Mouse (Mus musculus) lung, postnatal 14 days (tissue): ENCODE measurements around the gene Flywch2.
"Not testable (repeated sequence)": the region's sequence is repeated elsewhere in the genome, so short reads cannot be mapped to it uniquely, and the experiment has no call there.

Experiments
- DNase-seq: peaks from one replicate; pipeline ENCODE4 v3.0.0; 2021

Gene Flywch2

GRCm38 (mm10) chr17:23790269-23791078, 4.6 kb upstream of the Flywch2 start, which contains the start of gene Srrm2:
Gene Srrm2, plus strand, starts transcription at chr17:23790532.
- peak; percentile 66 for DNase-seq

DNA sequence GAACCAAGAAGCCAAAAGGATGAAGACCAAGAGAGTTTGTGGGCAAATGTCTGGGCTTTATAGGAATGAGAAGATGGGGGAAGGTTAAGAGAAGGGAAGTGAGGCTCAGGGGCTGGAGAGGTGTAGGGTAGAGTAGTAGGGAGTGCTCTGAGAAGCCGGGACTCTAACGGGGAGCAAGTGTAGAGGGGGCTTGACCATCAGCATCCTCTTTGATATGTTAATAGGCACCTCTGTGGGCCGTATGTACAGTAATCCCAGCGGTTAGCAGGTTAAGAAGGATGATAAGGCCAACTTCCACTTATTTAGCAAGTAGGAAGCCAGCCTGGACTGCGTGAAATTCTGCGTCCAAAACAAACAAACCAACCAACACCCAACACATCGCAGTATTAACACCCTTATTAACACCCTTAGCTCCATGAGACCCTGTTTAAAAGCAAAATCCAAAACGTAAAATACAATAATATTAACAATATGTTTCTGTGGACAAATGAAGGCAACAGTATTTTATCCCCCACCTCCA, 3.9 kb upstream of the Flywch2 start:
- DNase-seq = no peak

DNA sequence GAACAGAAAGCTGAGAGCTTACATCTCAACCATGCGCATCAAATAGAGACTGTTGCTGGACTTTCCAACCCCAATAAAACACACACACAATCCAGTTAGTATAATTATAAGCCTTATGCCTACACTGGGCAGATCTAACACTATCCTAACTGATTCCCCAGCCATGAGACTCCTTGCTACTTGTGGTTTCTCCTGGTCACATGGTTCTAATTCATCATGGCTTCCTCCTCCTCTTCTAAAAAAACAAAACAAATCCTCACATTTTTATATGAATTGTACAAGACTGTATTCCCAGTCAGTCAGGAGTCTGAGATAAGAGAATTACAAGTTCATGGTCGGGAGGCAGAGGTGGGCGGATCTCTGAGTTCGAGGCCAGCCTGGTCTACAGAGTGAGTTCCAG, 3.1 kb upstream of the Flywch2 start:
- no peak for DNase-seq

DNA sequence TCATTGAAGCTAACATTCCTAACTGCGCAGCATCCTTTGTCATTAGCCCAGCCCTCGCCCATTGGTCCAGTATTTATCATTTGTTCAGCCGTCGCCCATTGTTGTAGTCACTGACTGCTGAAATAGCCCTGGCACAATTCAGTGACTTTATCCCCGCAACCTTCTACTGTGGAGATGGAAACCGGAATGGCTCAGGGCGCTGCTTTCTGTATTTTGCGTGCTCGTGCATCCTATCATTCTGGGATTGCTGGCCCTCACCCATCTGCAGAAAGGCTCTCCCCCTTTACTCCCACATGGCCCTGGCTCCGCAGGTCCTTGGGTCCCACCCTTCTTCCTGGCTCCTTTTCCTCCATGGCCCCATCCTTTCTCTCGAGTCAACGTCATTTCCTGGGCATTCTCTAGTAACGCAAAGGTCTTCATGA, 640 bp upstream of the Flywch2 start:
- no peak for DNase-seq

DNA sequence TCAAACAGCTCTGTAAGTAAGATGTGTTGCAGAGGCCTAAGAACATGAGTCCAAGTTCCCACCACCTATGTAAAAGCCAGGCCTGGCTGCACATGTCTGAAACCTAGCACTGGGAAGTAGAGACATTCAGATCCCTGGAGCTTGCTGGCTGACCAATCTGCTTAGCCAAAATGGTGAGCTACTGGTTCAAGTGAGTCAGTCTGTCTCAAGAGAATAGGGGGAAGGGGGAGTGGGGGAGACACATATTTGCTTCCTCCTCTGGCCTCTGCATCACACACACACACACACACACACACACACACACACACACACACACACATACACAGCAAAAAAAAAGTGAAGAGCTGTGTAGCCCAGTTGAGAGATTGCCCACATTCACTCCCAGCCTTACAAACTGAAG, 2.5 kb downstream of the Flywch2 start:
- DNase-seq = no peak

DNA sequence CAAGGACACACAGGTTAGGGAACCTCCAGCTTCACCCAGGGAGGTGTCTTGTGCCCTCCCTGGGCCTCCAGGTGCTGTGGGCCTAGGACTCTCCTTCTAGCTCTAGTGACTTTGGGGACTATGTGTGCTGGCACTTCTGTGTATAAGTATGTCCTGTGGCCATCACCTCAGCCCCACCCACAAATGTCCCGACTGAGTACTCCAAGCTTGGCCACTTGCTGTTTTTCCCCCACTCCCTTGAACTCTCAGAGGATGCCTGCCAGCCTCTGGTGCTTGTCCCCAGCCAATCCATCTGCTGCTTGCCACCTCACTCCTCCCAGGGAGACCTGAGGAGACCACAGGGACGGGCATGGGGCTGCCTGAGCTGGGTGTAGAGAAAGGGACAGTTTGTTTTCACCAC, 7.4 kb downstream of the Flywch2 start:
- no peak for DNase-seq

- DNase-seq = no peak
Measured at GRCm38 (mm10) chr17:23777141-23777540, 8.7 kb downstream of the Flywch2 start.

GRCm38 (mm10) chr17:23776216-23776615, 9.7 kb downstream of the Flywch2 start:
- DNase-seq = no peak

GRCm38 (mm10) chr17:23774090-23774489, 11.8 kb downstream of the Flywch2 start:
- peak; percentile 90 for DNase-seq

GRCm38 (mm10) chr17:23773676-23774075, 12.2 kb downstream of the Flywch2 start:
- DNase-seq = no peak

- not testable (repeated sequence) for DNase-seq
Measured at GRCm38 (mm10) chr17:23772219-23772556, 13.7 kb downstream of the Flywch2 start.

DNA sequence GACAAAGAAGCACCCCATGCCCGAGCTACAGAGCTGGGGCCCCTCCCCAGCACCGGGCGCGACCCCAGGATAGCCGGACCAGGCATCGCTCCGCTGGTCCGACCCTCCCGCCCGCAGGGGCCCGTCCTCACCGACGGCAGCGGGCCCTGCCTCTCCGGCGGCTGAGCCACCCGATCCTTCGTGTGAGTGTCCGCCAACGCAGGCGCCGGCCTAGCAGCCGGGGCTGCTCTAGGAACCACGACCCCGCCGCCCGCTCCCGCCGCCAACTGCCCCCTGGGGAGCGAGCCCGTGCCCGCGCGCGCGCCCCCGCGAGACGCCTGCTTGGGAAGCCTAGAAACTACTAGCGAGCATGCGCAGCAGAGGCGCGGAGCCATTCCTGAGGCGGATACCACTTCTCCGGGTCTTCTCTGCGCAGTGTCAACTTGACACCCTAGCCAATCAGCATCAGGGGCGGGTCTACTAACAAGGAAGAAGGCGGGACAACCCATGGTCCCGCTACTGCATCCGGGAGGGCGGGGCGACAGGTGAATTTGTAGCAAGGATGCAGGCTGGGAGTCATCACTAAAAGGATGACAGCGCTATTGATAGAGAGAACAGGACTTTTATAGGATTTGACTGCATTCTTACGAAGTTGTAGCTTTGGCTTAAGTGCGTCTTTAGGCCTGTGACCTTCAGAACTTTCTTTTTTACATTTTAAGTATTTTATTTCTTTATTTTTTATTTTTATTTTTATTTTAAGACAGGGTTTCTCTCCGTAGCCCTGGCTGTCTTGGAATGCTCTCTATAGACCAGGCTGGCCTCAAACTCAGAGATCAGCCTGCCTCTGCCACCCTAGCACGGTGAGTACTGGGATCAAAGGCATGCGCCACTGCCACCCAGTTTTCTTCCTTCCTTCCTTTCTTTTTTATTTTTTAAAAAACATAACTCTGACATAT, 14.3 kb downstream of the Flywch2 start, which contains the start of gene Flywch1:
Gene Flywch1 (minus strand): TSS at position 319 of the 935 bp plus-strand sequence.
- peak; percentile 97 for DNase-seq

DNA sequence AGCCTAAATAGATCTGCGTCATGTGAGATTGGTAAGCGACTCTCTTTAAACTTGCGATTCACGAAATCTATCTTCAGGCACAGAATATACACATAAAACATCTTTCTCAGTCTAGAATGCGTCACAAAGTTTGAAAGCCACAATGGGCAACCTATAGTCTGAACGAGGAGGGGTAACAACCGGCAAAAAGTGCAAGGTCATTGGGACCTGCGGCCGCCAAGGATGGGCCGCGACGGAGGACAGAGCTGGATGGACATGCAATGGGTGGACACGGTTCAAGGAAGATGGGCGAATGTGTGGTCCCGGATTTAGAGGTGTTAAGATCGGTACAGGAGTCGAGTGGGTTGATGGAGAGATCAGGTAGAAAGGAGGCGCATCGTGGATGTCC, 15.0 kb downstream of the Flywch2 start:
- no peak for DNase-seq

DNA sequence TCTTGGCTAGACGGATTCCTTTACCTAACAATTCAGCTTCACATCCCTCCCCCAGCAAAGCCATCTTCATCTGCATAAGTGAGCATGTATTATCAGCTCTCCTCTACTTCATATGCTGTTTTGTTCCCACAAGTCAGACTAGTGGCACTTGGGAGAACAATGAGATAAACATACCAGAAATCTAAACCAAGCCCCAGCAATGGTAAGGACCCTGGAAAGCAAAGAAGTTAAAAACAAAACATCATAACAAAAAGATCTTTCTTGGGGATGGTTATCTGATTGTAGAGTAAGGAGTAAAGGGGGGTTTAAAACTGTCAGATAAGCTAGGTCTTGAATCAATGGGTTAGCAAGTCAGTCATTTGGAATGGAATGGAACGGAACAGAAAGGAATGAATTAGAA, 15.4 kb downstream of the Flywch2 start:
- DNase-seq = no peak

GRCm38 (mm10) chr17:23762976-23763375, 22.9 kb downstream of the Flywch2 start:
- DNase-seq = no peak

- DNase-seq = no peak
Measured at GRCm38 (mm10) chr17:23761155-23761554, 24.7 kb downstream of the Flywch2 start.

DNA sequence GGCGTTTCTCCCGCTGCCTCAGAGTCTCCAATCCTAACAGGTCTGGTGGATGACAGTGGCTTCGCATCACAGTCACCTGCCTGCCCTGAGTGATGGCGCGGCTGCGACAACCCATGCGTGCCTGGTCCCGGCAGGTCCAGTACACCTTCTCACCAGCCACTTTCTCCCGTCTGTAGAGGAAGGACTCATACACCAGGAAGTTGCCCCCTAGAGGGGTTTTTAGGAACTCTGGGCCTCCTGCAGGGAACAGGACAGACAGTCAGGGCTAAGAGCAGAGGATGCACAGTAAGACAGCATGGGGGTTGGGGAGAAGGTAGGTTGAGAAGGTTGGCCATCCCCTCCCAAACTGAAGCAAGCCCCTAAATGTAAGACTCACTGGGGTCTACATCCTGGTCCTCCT, 25.6 kb downstream of the Flywch2 start:
- no peak for DNase-seq

GRCm38 (mm10) chr17:23758801-23759200, 27.1 kb downstream of the Flywch2 start:
- DNase-seq = no peak

DNA sequence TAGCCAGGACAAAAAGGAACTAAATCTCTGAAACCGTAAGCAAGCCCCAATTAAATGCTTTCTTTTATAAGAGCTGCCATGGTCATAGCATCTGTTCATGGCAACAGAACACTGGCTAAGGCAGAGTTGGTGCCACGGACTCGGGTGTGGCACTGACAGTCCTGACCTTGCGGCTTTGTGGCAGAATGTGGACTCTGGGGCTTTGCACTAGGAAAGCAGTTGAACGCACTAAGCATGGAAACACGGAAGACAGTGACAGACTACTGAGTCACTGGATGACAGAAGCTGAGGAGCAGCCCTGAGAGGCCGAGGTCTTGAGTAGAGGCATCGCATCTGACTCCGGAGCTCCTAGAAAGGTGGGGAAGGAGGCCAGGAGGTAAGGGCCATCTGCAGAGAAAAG, 28.3 kb downstream of the Flywch2 start:
- DNase-seq = no peak

DNA sequence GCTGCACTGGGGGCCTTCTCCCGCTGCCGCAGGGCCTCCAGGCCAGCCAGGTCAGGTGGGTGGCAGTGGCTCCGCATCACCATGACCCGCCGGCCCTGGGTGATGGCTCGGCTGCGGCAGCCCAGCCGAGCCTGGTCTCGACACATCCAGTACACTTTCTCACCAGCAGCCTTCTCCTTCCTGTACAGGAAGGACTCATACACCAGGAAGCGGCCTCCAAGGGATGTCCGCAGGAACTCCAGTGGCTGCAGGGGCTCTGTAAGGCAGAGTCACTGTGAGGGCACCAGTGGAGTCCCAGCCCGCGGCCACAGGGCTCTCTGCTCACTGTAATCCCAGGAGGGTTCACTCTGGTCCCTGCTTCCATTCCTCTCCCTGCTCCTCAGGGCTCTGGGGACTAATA, 30.2 kb downstream of the Flywch2 start:
- no peak for DNase-seq

DNA sequence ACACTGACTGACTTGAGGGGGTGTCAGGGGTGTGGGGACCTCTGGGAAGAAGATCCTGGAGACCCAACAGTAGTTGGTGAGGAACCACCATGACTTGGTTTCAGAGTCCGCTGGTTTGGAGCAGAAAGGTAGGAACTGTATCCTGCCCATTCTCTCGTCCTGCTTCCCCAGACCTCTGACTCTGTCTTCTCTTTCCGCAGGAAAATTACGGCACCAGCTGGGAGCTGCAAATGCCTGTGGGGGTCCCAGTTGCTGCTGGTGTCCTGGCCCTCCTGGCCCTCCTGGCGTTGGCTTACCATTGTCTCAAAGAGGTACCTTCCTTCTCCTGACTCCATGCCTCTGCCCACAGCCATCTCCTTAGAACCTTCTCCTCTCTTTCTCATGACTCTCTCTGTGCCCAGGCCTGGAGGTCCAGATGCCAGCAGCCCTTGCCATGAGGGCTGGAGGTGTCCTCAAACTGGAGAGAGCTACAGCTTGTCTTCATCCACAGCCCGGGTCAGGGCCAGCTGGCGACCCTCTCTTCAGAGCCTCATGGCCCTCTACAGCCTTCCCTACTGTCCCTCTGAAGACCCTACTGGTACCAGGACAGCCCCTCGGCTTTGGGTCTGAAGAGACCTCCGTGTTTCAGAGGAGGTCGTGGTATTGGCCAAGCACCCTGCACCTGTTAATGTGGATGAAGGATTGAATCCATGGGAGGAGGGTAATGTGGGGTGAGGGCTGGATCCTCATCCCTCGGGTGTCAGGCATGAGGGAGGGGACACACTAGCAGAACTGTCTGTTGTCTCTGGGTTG, 36.3 kb downstream of the Flywch2 start:
- no peak for DNase-seq

- DNase-seq = peak; percentile 84
Measured at GRCm38 (mm10) chr17:23748631-23749391, 37.1 kb downstream of the Flywch2 start.
